Comparison of ENCODE assay signal across 8 mouse cellular contexts in genomic region chr3:97051264-97051744, GRCm38 (mm10).
DNase-seq lines count a peak whose midpoint lies in the region; ATAC-seq and TF ChIP-seq lines count a peak whose summit lies in the region.

No protein-coding gene starts in this region.

- 21% methylated on average over 13 of the region's 13 CpGs for WGBS in heart, embryonic 13.5 days
- 41% methylated on average over 13 of the region's 13 CpGs for WGBS in intestine, postnatal 0 days
- 21% methylated on average over 13 of the region's 13 CpGs for WGBS in stomach, postnatal 0 days

- TF ChIP-seq EP300 in stomach, postnatal 0 days (optimal IDR thresholded peaks at IDR 0.05), result no peak

- peak overlapping the region; percentile 60 for H3K27ac ChIP-seq in heart, embryonic 13.5 days (replicated peaks)
- H3K27ac ChIP-seq in intestine, postnatal 0 days (ENCODE audit: low read depth, low read length), result no peak overlapping the region
- no peak overlapping the region for H3K27ac ChIP-seq in stomach, postnatal 0 days (replicated peaks)

- H3K36me3 ChIP-seq in heart, embryonic 13.5 days, result peaks cover 20% of the 10 kb centered on the region
- H3K36me3 ChIP-seq in intestine, postnatal 0 days (ENCODE audit: control insufficient read depth, insufficient read depth), result no peaks in the 10 kb centered on the region
- H3K36me3 ChIP-seq in stomach, postnatal 0 days (ENCODE audit: control insufficient read depth, insufficient read depth, low read length), result no peaks in the 10 kb centered on the region

- no peak for TF ChIP-seq CTCF in intestine, postnatal 0 days (IDR thresholded peaks at IDR 0.05; ENCODE audit: low read depth)
- no peak for TF ChIP-seq CTCF in stomach, postnatal 0 days (IDR thresholded peaks at IDR 0.05; ENCODE audit: low read depth)

- no peak overlapping the region for H3K4me3 ChIP-seq in heart, embryonic 13.5 days
- no peak overlapping the region for H3K4me3 ChIP-seq in intestine, postnatal 0 days (ENCODE audit: low read depth, low read length)
- no peak overlapping the region for H3K4me3 ChIP-seq in stomach, postnatal 0 days (ENCODE audit: low read depth, low read length)

- H3K9ac ChIP-seq in heart, embryonic 13.5 days, result 0 out of 2 replicates have a peak overlapping the region, but pooled peaks have one; percentile 1
- H3K9ac ChIP-seq in intestine, postnatal 0 days (ENCODE audit: low read depth, low read length), result no peak overlapping the region
- H3K9ac ChIP-seq in stomach, postnatal 0 days (ENCODE audit: low read length), result no peak overlapping the region

- peak overlapping the region; percentile 32 for H3K4me2 ChIP-seq in heart, embryonic 13.5 days
- peak overlapping the region; percentile 35; the same call in 1 of the 2 replicates for H3K4me2 ChIP-seq in intestine, postnatal 0 days (replicated peaks; ENCODE audit: low read depth)
- no peak overlapping the region for H3K4me2 ChIP-seq in stomach, postnatal 0 days (replicated peaks; ENCODE audit: low read depth)

- peaks cover 34% of the 10 kb centered on the region for H3K4me1 ChIP-seq in heart, embryonic 13.5 days
- no peaks in the 10 kb centered on the region for H3K4me1 ChIP-seq in intestine, postnatal 0 days (replicated peaks; ENCODE audit: control insufficient read depth, insufficient read depth, low read length)
- 0 out of 2 replicates have a peak, but pooled peaks cover 2% of the 10 kb centered on the region for H3K4me1 ChIP-seq in stomach, postnatal 0 days (replicated peaks; ENCODE audit: control insufficient read depth, insufficient read depth)

- H3K9me3 ChIP-seq in heart, embryonic 13.5 days, result no peaks in the 10 kb centered on the region; the same call in none of the 2 replicates
- H3K9me3 ChIP-seq in intestine, postnatal 0 days (ENCODE audit: control insufficient read depth), result no peaks in the 10 kb centered on the region
- H3K9me3 ChIP-seq in stomach, postnatal 0 days (ENCODE audit: control insufficient read depth, low read length), result no peaks in the 10 kb centered on the region

- no peak for DNase-seq in heart, adult 8-10 months (ENCODE audit: low spot score)
- peak; percentile 9 for DNase-seq in urinary bladder, postnatal 25 days (ENCODE audit: low spot score)
- DNase-seq in urinary bladder, adult 18-20 months (ENCODE audit: low spot score in 2 of 2), result no peak
- DNase-seq in stomach, postnatal 0 days (ENCODE audit: low spot score), result peak; percentile 26
- DNase-seq in c-Kit-positive CD71-positive TER-119-positive erythroid progenitor cells, embryonic 14.5 days (ENCODE audit: low spot score), result no peak

- ATAC-seq in heart, embryonic 13.5 days (ENCODE audit: extremely low read depth, insufficient number of reproducible peaks, low FRiP score, low TSS enrichment), result peak; percentile 18; the same call in 1 of the 2 replicates
- ATAC-seq in intestine, postnatal 0 days, result no peak
- no peak; the same call in 1 of the 2 replicates for ATAC-seq in stomach, postnatal 0 days (ENCODE audit: low FRiP score, low TSS enrichment)
- ATAC-seq in megakaryocyte progenitor cell, adult 5-6 weeks (replicated peaks; ENCODE audit: poor library complexity), result no peak

- H3K27me3 ChIP-seq in heart, embryonic 13.5 days (replicated peaks), result 0 out of 2 replicates have a peak, but pooled peaks cover 3% of the 10 kb centered on the region
- H3K27me3 ChIP-seq in intestine, postnatal 0 days (replicated peaks; ENCODE audit: control insufficient read depth, insufficient read depth, low read length), result no peaks in the 10 kb centered on the region
- H3K27me3 ChIP-seq in stomach, postnatal 0 days (ENCODE audit: control insufficient read depth, insufficient read depth, low read length), result no peaks in the 10 kb centered on the region

Comparison
In these comparisons a context has a peak if more than half of its experiments do, and no peak if none do; other contexts are left out.
1. DNase-seq: peak in urinary bladder, postnatal 25 days (single experiment) and stomach, postnatal 0 days (single experiment); none in heart, adult 8-10 months (single experiment), urinary bladder, adult 18-20 months (0 of 2) and c-Kit-positive CD71-positive TER-119-positive erythroid progenitor cells, embryonic 14.5 days (single experiment).